Mouse (Mus musculus) CH12.LX (cell line): ENCODE results near the gene Tars. TPM values are rescaled to one million over a fixed set of nuclear protein-coding genes. Genes with fewer than 3 reads are reported as not detected.

Experiments
- DNase-seq: peaks from one replicate; pipeline ENCODE4 v3.0.0-alpha.2; 2013; ENCODE audit errors: extremely low read depth
- H3K27ac ChIP-seq: 2 replicates; pipeline ENCODE4 v1.5.1; 2012; ENCODE audit warnings: low read depth, mild to moderate bottlenecking, control low read depth, moderate library complexity; ENCODE audit not compliant: insufficient read depth
- H3K27me3 ChIP-seq: replicated peaks from 2 replicates; pipeline ENCODE3; 2012; ENCODE audit warnings: inconsistent platforms
- H3K36me3 ChIP-seq, 2 experiments: replicated peaks in 1 of 2; 2 replicates each; pipeline versions ENCODE3 to v1.6.1; 2012; ENCODE audit warnings: inconsistent platforms in 1 of 2, low read length in 1 of 2, mild to moderate bottlenecking in 1 of 2, mixed read lengths in 1 of 2, moderate library complexity in 1 of 2; ENCODE audit not compliant: control insufficient read depth in 1 of 2, insufficient read depth in 1 of 2
- H3K4me1 ChIP-seq, 2 experiments: 2 replicates each; pipeline ENCODE4 v1.6.1; 2012; ENCODE audit warnings: inconsistent platforms in 1 of 2, moderate library complexity in 1 of 2; ENCODE audit not compliant: insufficient read depth in 2 of 2, control insufficient read depth in 1 of 2
- H3K4me2 ChIP-seq: 2 replicates; pipeline ENCODE4 v1.6.1; 2012; ENCODE audit warnings: low read depth, mild to moderate bottlenecking, control low read depth; ENCODE audit not compliant: poor library complexity, insufficient read depth, severe bottlenecking
- H3K4me3 ChIP-seq, 3 experiments: fragments of 150-350 bp in 1 of 3; sonication (generic) in 1 of 3; replicated peaks in 1 of 3; 2 replicates each; pipeline versions ENCODE3 to v1.5.1; 2011 to 2012; ENCODE audit warnings: low read depth in 2 of 3, low read length in 2 of 3, mild to moderate bottlenecking in 2 of 3, moderate library complexity in 2 of 3, control low read depth in 1 of 3, improper control_type of control experiment in 1 of 3, inconsistent platforms in 1 of 3, mixed read lengths in 1 of 3; ENCODE audit not compliant: poor library complexity in 1 of 3
- H3K79me2 ChIP-seq: replicated peaks from 2 replicates; pipeline ENCODE4 v1.6.1; 2012; ENCODE audit warnings: mild to moderate bottlenecking, moderate library complexity; ENCODE audit not compliant: control insufficient read depth, poor library complexity, insufficient read depth, severe bottlenecking; ENCODE audit errors: extremely low read depth
- H3K9ac ChIP-seq: 2 replicates; pipeline ENCODE4 v1.6.1; 2012; ENCODE audit warnings: low read depth, mild to moderate bottlenecking, control low read depth, moderate library complexity; ENCODE audit not compliant: insufficient read depth
- H3K9me3 ChIP-seq: replicated peaks from 2 replicates; pipeline ENCODE3; 2012; ENCODE audit warnings: low read length, inconsistent platforms, mixed read lengths
- BHLHE40 ChIP-seq: IDR thresholded peaks from 2 replicates; pipeline ENCODE4 v1.6.1; 2011; ENCODE audit warnings: mild to moderate bottlenecking, low read depth, low read length, improper control_type of control experiment
- CHD1 ChIP-seq: IDR thresholded peaks from 2 replicates; pipeline ENCODE4 v1.6.1; 2012; ENCODE audit warnings: low read depth, low read length, improper control_type of control experiment, inconsistent platforms
- E2F4 ChIP-seq: IDR thresholded peaks from 2 replicates; pipeline ENCODE4 v1.6.1; 2011; ENCODE audit warnings: low read depth, low read length, improper control_type of control experiment; ENCODE audit not compliant: insufficient replicate concordance
- ELF1 ChIP-seq: IDR thresholded peaks from 2 replicates; pipeline ENCODE4 v1.6.1; 2014; ENCODE audit warnings: low read depth, mild to moderate bottlenecking, inconsistent platforms, low read length, improper control_type of control experiment
- EP300 ChIP-seq: IDR thresholded peaks from 2 replicates; pipeline ENCODE4 v1.6.1; 2011; ENCODE audit warnings: low read length, improper control_type of control experiment
- ETS1 ChIP-seq: conservative IDR thresholded peaks from 2 replicates; pipeline ENCODE4 v1.6.1; 2012; ENCODE audit warnings: low read depth, mild to moderate bottlenecking, inconsistent platforms, low read length, improper control_type of control experiment, moderate library complexity
- GABPA ChIP-seq: IDR thresholded peaks from 2 replicates; pipeline ENCODE4 v1.6.1; 2012; ENCODE audit warnings: low read depth, low read length, improper control_type of control experiment, inconsistent platforms; ENCODE audit not compliant: insufficient replicate concordance
- IRF4 ChIP-seq: IDR thresholded peaks from 2 replicates; pipeline ENCODE4 v1.6.1; 2014; ENCODE audit warnings: low read depth, mild to moderate bottlenecking, inconsistent platforms, low read length, improper control_type of control experiment
- JUN ChIP-seq: IDR thresholded peaks from 2 replicates; pipeline ENCODE4 v1.6.1; 2011; ENCODE audit warnings: low read depth, mild to moderate bottlenecking, low read length, improper control_type of control experiment, moderate library complexity; ENCODE audit not compliant: insufficient read depth
- JUND ChIP-seq: conservative IDR thresholded peaks from 2 replicates; pipeline ENCODE4 v1.6.1; 2011; ENCODE audit warnings: low read depth, low read length, improper control_type of control experiment
- MAFK ChIP-seq: IDR thresholded peaks from 2 replicates; pipeline ENCODE4 v1.6.1; 2011; ENCODE audit warnings: low read length, improper control_type of control experiment; ENCODE audit not compliant: insufficient replicate concordance
- MAX ChIP-seq: IDR thresholded peaks from 2 replicates; pipeline ENCODE4 v1.6.1; 2011; ENCODE audit warnings: low read length, improper control_type of control experiment
- MEF2A ChIP-seq: IDR thresholded peaks from 2 replicates; pipeline ENCODE4 v1.6.1; 2014; ENCODE audit warnings: low read depth, mild to moderate bottlenecking, inconsistent platforms, low read length, improper control_type of control experiment, borderline replicate concordance
- MXI1 ChIP-seq: IDR thresholded peaks from 2 replicates; pipeline ENCODE4 v1.6.1; 2011; ENCODE audit warnings: mild to moderate bottlenecking, low read depth, low read length, improper control_type of control experiment
- NRF1 ChIP-seq: IDR thresholded peaks from 2 replicates; pipeline ENCODE4 v1.6.1; 2014; ENCODE audit warnings: low read depth, mild to moderate bottlenecking, inconsistent platforms, low read length, improper control_type of control experiment, moderate library complexity
- POLR2A ChIP-seq: IDR thresholded peaks from 2 replicates; pipeline ENCODE4 v1.6.1; 2011; ENCODE audit warnings: low read depth, mild to moderate bottlenecking, improper control_type of control experiment, low read length
- POLR2AphosphoS2 ChIP-seq: IDR thresholded peaks from 2 replicates; pipeline ENCODE4 v1.6.1; 2011; ENCODE audit warnings: low read depth, low read length, improper control_type of control experiment
- RAD21 ChIP-seq: IDR thresholded peaks from 2 replicates; pipeline ENCODE4 v1.6.1; 2011; ENCODE audit warnings: low read depth, mild to moderate bottlenecking, low read length, improper control_type of control experiment, moderate library complexity
- RCOR1 ChIP-seq: conservative IDR thresholded peaks from 2 replicates; pipeline ENCODE4 v1.6.1; 2012; ENCODE audit warnings: low read depth, mild to moderate bottlenecking, inconsistent platforms, low read length, improper control_type of control experiment
- SMC3 ChIP-seq: IDR thresholded peaks from 2 replicates; pipeline ENCODE4 v1.6.1; 2011; ENCODE audit warnings: low read depth, low read length, improper control_type of control experiment
- TBP ChIP-seq: conservative IDR thresholded peaks from 2 replicates; pipeline ENCODE4 v1.6.1; 2011; ENCODE audit warnings: low read depth, low read length, improper control_type of control experiment
- TCF12 ChIP-seq: IDR thresholded peaks from 2 replicates; pipeline ENCODE4 v1.6.1; 2014; ENCODE audit warnings: low read depth, mild to moderate bottlenecking, inconsistent platforms, low read length, improper control_type of control experiment
- UBTF ChIP-seq: IDR thresholded peaks from 2 replicates; pipeline ENCODE4 v1.6.1; 2012; ENCODE audit warnings: low read depth, mild to moderate bottlenecking, inconsistent platforms, low read length, improper control_type of control experiment, moderate library complexity
- USF2 ChIP-seq: conservative IDR thresholded peaks from 2 replicates; pipeline ENCODE4 v1.6.1; 2011; ENCODE audit warnings: low read depth, low read length, improper control_type of control experiment
- ZMIZ1 ChIP-seq: IDR thresholded peaks from 2 replicates; pipeline ENCODE4 v1.6.1; 2012; ENCODE audit warnings: low read depth, mild to moderate bottlenecking, inconsistent platforms, low read length, improper control_type of control experiment
- ZNF384 ChIP-seq: IDR thresholded peaks from 2 replicates; pipeline ENCODE4 v1.6.1; 2012; ENCODE audit warnings: low read depth, low read length, improper control_type of control experiment, inconsistent platforms
- dilution Hi-C: fragments of 300-500 bp; cut with MboI; formaldehyde crosslinking; loops from 2 replicates; pipeline ENCODE4 v1.14.3; 2020; ENCODE audit warnings: low sequenced_read_pairs; ENCODE audit not compliant: extremely low pct_unique_long_range_greater_than_20kb, extremely low pct_ligation_motif_present
- in situ Hi-C: fragments of 300-500 bp; cut with MboI; formaldehyde crosslinking; loops from 3 replicates; pipeline ENCODE4 v1.14.3; 2019; ENCODE audit warnings: low sequenced_read_pairs, low pct_ligation_motif_present, low pct_unique_long_range_greater_than_20kb, mixed read lengths
- polyA plus RNA-seq: library from polyadenylated mRNA; unstranded; fragments of >175 nt; gene quantifications from 2 replicates; pipeline ENCODE4 v1.2.1, GENCODE M21; 2012; ENCODE audit warnings: low read depth; ENCODE audit not compliant: insufficient read length
- total RNA-seq, 2 experiments: library from RNA; depleted of rRNA; stranded (reverse); fragments of 300-350 nt in 1 of 2; fragments of >200 nt in 1 of 2; gene quantifications; 2 replicates each; pipeline ENCODE4 v1.2.3; 2012 to 2014

Tars gene
- total and polyA plus RNA-seq, 3 experiments = 114 to 217 (median 189) TPM

- in situ Hi-C loops = no loop called here
- Histone ChIP-seq H3K9me3 (no peaks in the 10 kb centered on the region), H3K79me2 (no peaks in the 10 kb centered on the region), H3K4me1 (peaks cover 22 to 37% of the 10 kb centered on the region in 2 experiments), H3K27me3 (no peaks in the 10 kb centered on the region), H3K4me2 (no peak overlapping the region), H3K9ac (no peak overlapping the region), H3K36me3 (no peaks in the 10 kb centered on the region), H3K27ac (no peak overlapping the region), H3K4me3 (no peak overlapping the region)
- TF ChIP-seq USF2 (no peak), TCF12 (peak; percentile 35; the same call in 1 of the 2 replicates), NRF1 (no peak), EP300 (peak; percentile 86), UBTF (no peak), JUND (peak; percentile 72; the same call in 1 of the 2 replicates), RCOR1 (no peak), MAFK (0 out of 2 replicates have a peak, but pooled peaks have one; percentile 31), JUN (peak; percentile 63), ZNF384 (no peak), BHLHE40 (peak; percentile 79), ETS1 (peak; percentile 76), SMC3 (no peak), ZMIZ1 (no peak), MEF2A (peak; percentile 92), ELF1 (no peak), MAX (no peak), TBP (no peak), IRF4 (peak; percentile 88), CHD1 (no peak), E2F4 (no peak), RAD21 (no peak), POLR2AphosphoS2 (no peak), GABPA (no peak), POLR2A (no peak), MXI1 (no peak)
- DNase-seq = peak; percentile 71
- dilution Hi-C loops = no loop called here
Observed at GRCm38 (mm10) chr15:11369572-11369971, 29.9 kb downstream of the Tars start.
